Mouse (Mus musculus): ENCODE measurements around the gene Sipa1l1. TPM values are rescaled to one million over a fixed set of nuclear protein-coding genes. Genes with fewer than 3 reads are reported as not detected.

Sipa1l1 gene
- polyA plus RNA-seq, 1 experiment from 2014 or later, result 41.6 TPM

DNA sequence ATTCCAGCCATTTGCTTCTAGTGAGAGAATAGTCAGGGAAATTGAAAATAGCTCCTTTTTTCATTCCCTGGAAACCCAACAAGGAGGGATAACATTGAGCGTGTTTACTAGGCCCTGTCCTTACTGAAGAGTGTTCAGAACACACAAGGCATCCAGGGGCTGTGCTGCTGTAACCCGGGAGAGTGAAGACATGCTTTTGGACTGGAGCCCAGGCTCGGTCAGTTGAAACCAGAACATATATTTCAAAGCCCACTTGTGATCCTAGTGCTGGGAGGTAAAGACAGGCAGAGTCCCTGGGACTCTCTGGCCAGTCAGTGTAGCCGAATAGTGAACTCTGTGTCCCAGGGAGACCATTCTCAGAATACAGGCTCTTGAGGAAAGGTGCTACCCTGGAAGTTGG lies 68.8 kb downstream of the Sipa1l1 start:
- H3K27ac ChIP-seq (ENCODE audit: low read depth), result no peak overlapping the region
- H3K27me3 ChIP-seq (replicated peaks; ENCODE audit: control insufficient read depth, insufficient read depth, low read length), result no peaks in the 10 kb centered on the region
- H3K4me1 ChIP-seq (replicated peaks; ENCODE audit: control insufficient read depth, insufficient read depth, low read length), result no peaks in the 10 kb centered on the region
- peaks cover 8% of the 10 kb centered on the region; the same call in 1 of the 2 replicates for H3K36me3 ChIP-seq (ENCODE audit: control insufficient read depth, insufficient read depth, low read length)
- ATAC-seq (replicated peaks; ENCODE audit: low FRiP score, low TSS enrichment, low read depth) (no peak), DNase-seq (ENCODE audit: low spot score) (no peak)
- no peak overlapping the region for H3K9ac ChIP-seq (ENCODE audit: low read length)
- no peak overlapping the region for H3K4me2 ChIP-seq (ENCODE audit: low read length)
- no peak overlapping the region for H3K4me3 ChIP-seq (ENCODE audit: low read depth, low read length)
- WGBS, result 54% methylated on average over 4 of the region's 4 CpGs
- no peaks in the 10 kb centered on the region for H3K9me3 ChIP-seq (ENCODE audit: control insufficient read depth, low read length)

DNA sequence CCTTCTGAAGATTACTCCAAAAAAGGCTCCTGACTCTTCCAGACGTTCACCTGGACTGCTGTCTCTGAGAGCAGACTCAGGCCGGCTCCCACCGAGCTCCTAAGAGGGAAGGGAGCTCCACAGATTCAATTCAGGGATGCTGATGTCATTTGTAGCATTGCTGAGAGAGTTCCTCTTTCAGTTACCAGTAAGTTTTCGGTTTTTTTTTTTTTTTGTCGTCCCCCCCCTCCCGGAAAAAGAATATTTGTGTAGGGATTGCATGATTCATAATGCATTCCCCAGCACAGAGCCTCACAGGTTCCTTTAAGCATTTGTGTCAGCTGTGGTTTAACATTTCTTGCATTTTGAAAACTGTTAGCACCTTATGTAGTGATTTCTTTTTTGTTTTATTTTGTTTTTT lies 71.6 kb downstream of the Sipa1l1 start:
- WGBS, result 74% methylated on average over 6 of the region's 6 CpGs
- Histone ChIP-seq H3K4me3 (ENCODE audit: low read depth, low read length) (no peak overlapping the region), H3K27ac (ENCODE audit: low read depth) (no peak overlapping the region), H3K27me3 (replicated peaks; ENCODE audit: control insufficient read depth, insufficient read depth, low read length) (no peaks in the 10 kb centered on the region), H3K36me3 (ENCODE audit: control insufficient read depth, insufficient read depth, low read length) (peaks cover 4% of the 10 kb centered on the region; the same call in 1 of the 2 replicates), H3K9me3 (ENCODE audit: control insufficient read depth, low read length) (no peaks in the 10 kb centered on the region), H3K4me1 (replicated peaks; ENCODE audit: control insufficient read depth, insufficient read depth, low read length) (peaks cover 6% of the 10 kb centered on the region; the same call in 1 of the 2 replicates), H3K9ac (ENCODE audit: low read length) (no peak overlapping the region), H3K4me2 (ENCODE audit: low read length) (no peak overlapping the region)
- no peak for ATAC-seq (replicated peaks; ENCODE audit: low FRiP score, low TSS enrichment, low read depth)
- no peak for DNase-seq (ENCODE audit: low spot score)

GRCm38 (mm10) chr12:82245219-82245618 lies 76.1 kb downstream of the Sipa1l1 start:
- WGBS, result 76% methylated on average over 6 of the region's 6 CpGs
- ATAC-seq (replicated peaks; ENCODE audit: low FRiP score, low TSS enrichment, low read depth) (no peak), DNase-seq (ENCODE audit: low spot score) (no peak)
- Histone ChIP-seq H3K27me3 (replicated peaks; ENCODE audit: control insufficient read depth, insufficient read depth, low read length) (no peaks in the 10 kb centered on the region), H3K4me1 (replicated peaks; ENCODE audit: control insufficient read depth, insufficient read depth, low read length) (peaks cover 27% of the 10 kb centered on the region), H3K4me3 (ENCODE audit: low read depth, low read length) (no peak overlapping the region), H3K36me3 (ENCODE audit: control insufficient read depth, insufficient read depth, low read length) (no peaks in the 10 kb centered on the region), H3K9me3 (ENCODE audit: control insufficient read depth, low read length) (no peaks in the 10 kb centered on the region), H3K9ac (ENCODE audit: low read length) (no peak overlapping the region), H3K27ac (ENCODE audit: low read depth) (peak overlapping the region; percentile 59; the same call in 1 of the 2 replicates), H3K4me2 (ENCODE audit: low read length) (no peak overlapping the region)

GRCm38 (mm10) chr12:82246422-82246821 lies 77.3 kb downstream of the Sipa1l1 start:
- no peak overlapping the region for H3K4me3 ChIP-seq (ENCODE audit: low read depth, low read length)
- no peaks in the 10 kb centered on the region for H3K9me3 ChIP-seq (ENCODE audit: control insufficient read depth, low read length)

GRCm38 (mm10) chr12:82247371-82248258 lies 78.5 kb downstream of the Sipa1l1 start:
- WGBS, result 70% methylated on average over 14 of the region's 14 CpGs
- DNase-seq (ENCODE audit: low spot score), result no peak
- H3K27ac ChIP-seq (ENCODE audit: low read depth), result peak overlapping the region; percentile 8; the same call in 1 of the 2 replicates

More at GRCm38 (mm10) chr12:82246422-82246821, 77.3 kb downstream of the Sipa1l1 start:
- no peaks in the 10 kb centered on the region for H3K36me3 ChIP-seq (ENCODE audit: control insufficient read depth, insufficient read depth, low read length)
- DNase-seq (ENCODE audit: low spot score), result no peak
- H3K27me3 ChIP-seq (replicated peaks; ENCODE audit: control insufficient read depth, insufficient read depth, low read length), result no peaks in the 10 kb centered on the region
- H3K9ac ChIP-seq (ENCODE audit: low read length), result no peak overlapping the region
- WGBS, result 33% methylated on average over 3 of the region's 3 CpGs
- no peak for ATAC-seq (replicated peaks; ENCODE audit: low FRiP score, low TSS enrichment, low read depth)
- peaks cover 27% of the 10 kb centered on the region for H3K4me1 ChIP-seq (replicated peaks; ENCODE audit: control insufficient read depth, insufficient read depth, low read length)
- H3K27ac ChIP-seq (ENCODE audit: low read depth), result peak overlapping the region; percentile 59; the same call in 1 of the 2 replicates
- peak overlapping the region; percentile 23; the same call in 1 of the 2 replicates for H3K4me2 ChIP-seq (ENCODE audit: low read length)

DNA sequence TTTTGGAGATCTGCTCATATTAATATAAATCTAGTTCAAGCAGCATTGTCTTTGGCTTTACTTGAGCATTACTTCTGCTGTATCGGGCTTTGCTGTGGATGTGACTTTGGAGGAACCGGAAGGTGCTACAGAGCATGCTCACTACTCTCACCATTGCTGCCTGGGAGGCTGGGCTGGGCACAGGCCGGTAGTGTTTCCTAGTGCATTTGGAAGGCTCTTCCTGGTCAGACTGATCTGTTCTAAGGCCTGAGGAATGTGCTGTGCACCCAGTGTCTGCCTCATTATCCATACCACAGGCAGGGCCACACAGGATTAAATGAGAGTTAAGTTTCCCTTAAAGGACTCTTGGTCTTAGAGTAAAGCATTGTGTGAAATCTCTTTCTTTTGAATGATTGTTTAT lies 79.4 kb downstream of the Sipa1l1 start:
- WGBS, result 79% methylated on average over 3 of the region's 3 CpGs
- ATAC-seq (replicated peaks; ENCODE audit: low FRiP score, low TSS enrichment, low read depth), result no peak

More at GRCm38 (mm10) chr12:82247371-82248258, 78.5 kb downstream of the Sipa1l1 start:
- no peak overlapping the region for H3K4me3 ChIP-seq (ENCODE audit: low read depth, low read length)
- ATAC-seq (replicated peaks; ENCODE audit: low FRiP score, low TSS enrichment, low read depth), result peak; percentile 72; the same call in 1 of the 2 replicates
- no peaks in the 10 kb centered on the region for H3K36me3 ChIP-seq (ENCODE audit: control insufficient read depth, insufficient read depth, low read length)
- no peak overlapping the region for H3K4me2 ChIP-seq (ENCODE audit: low read length)
- H3K9me3 ChIP-seq (ENCODE audit: control insufficient read depth, low read length), result no peaks in the 10 kb centered on the region
- H3K4me1 ChIP-seq (replicated peaks; ENCODE audit: control insufficient read depth, insufficient read depth, low read length), result peaks cover 27% of the 10 kb centered on the region
- H3K9ac ChIP-seq (ENCODE audit: low read length), result no peak overlapping the region
- H3K27me3 ChIP-seq (replicated peaks; ENCODE audit: control insufficient read depth, insufficient read depth, low read length), result no peaks in the 10 kb centered on the region

DNA sequence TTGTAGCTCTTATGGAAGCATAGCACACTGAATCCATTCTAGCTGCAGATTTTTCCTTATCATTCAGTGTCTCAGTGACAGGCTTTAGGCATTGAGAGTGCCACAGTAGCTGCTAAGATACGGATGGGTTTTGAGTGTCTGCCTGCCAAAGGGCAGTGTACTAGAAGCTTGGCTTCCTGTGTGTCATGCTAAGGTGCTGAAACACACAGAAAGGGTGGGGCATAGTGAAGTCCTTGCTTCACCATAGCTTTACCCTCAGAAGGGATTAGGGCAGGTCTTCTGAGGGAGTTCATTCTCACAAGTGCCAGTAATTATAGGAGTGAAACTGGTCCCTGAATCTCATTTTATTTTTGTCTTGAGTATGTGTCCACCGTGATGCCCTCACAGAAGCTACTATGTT lies 82.2 kb downstream of the Sipa1l1 start:
- Histone ChIP-seq H3K4me3 (ENCODE audit: low read depth, low read length) (no peak overlapping the region), H3K27me3 (replicated peaks; ENCODE audit: control insufficient read depth, insufficient read depth, low read length) (no peaks in the 10 kb centered on the region), H3K9ac (ENCODE audit: low read length) (no peak overlapping the region), H3K36me3 (ENCODE audit: control insufficient read depth, insufficient read depth, low read length) (no peaks in the 10 kb centered on the region), H3K9me3 (ENCODE audit: control insufficient read depth, low read length) (no peaks in the 10 kb centered on the region), H3K4me1 (replicated peaks; ENCODE audit: control insufficient read depth, insufficient read depth, low read length) (peaks cover 23% of the 10 kb centered on the region), H3K27ac (ENCODE audit: low read depth) (no peak overlapping the region), H3K4me2 (ENCODE audit: low read length) (no peak overlapping the region)
- 87% methylated on average over 2 of the region's 2 CpGs for WGBS
- ATAC-seq (replicated peaks; ENCODE audit: low FRiP score, low TSS enrichment, low read depth), result no peak
- no peak for DNase-seq (ENCODE audit: low spot score)

More for the DNA sequence above, 79.4 kb downstream of the Sipa1l1 start:
- Histone ChIP-seq H3K9me3 (ENCODE audit: control insufficient read depth, low read length) (no peaks in the 10 kb centered on the region), H3K4me3 (ENCODE audit: low read depth, low read length) (no peak overlapping the region), H3K4me1 (replicated peaks; ENCODE audit: control insufficient read depth, insufficient read depth, low read length) (peaks cover 27% of the 10 kb centered on the region), H3K4me2 (ENCODE audit: low read length) (no peak overlapping the region), H3K36me3 (ENCODE audit: control insufficient read depth, insufficient read depth, low read length) (no peaks in the 10 kb centered on the region), H3K27ac (ENCODE audit: low read depth) (no peak overlapping the region), H3K27me3 (replicated peaks; ENCODE audit: control insufficient read depth, insufficient read depth, low read length) (no peaks in the 10 kb centered on the region), H3K9ac (ENCODE audit: low read length) (no peak overlapping the region)
- DNase-seq (ENCODE audit: low spot score), result no peak

DNA sequence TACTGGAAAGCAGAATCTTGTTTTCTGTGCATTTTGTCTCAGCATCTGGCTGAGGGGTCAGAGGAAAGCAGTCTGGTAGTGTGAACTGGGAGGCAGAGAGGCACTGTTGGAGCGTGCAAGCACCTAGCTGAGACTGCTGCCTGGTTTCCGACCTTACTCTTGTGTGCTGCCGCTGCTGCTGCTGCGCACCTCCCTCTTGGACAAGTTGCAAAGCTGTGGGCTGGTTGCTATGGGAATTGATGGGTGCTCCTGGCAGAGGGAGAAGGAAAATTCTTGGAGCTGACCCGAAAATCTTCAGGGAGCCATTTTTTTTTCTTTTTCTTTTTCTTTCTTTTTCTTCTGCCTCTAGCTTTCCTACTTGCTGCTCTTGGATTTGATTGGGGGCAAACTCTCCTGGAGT lies 85.0 kb downstream of the Sipa1l1 start:
- DNase-seq (ENCODE audit: low spot score) (no peak), ATAC-seq (replicated peaks; ENCODE audit: low FRiP score, low TSS enrichment, low read depth) (no peak)
- peaks cover 5% of the 10 kb centered on the region for H3K4me1 ChIP-seq (replicated peaks; ENCODE audit: control insufficient read depth, insufficient read depth, low read length)
- H3K4me3 ChIP-seq (ENCODE audit: low read depth, low read length), result no peak overlapping the region
- no peak overlapping the region for H3K27ac ChIP-seq (ENCODE audit: low read depth)
- no peak overlapping the region for H3K4me2 ChIP-seq (ENCODE audit: low read length)
- H3K27me3 ChIP-seq (replicated peaks; ENCODE audit: control insufficient read depth, insufficient read depth, low read length), result no peaks in the 10 kb centered on the region
- no peaks in the 10 kb centered on the region for H3K36me3 ChIP-seq (ENCODE audit: control insufficient read depth, insufficient read depth, low read length)
- no peak overlapping the region for H3K9ac ChIP-seq (ENCODE audit: low read length)
- no peaks in the 10 kb centered on the region for H3K9me3 ChIP-seq (ENCODE audit: control insufficient read depth, low read length)
- WGBS, result 58% methylated on average over 5 of the region's 5 CpGs
